Mouse (Mus musculus): ENCODE measurements around the gene Gse1.

GRCm38 (mm10) chr8:120297000-120297399 is 68.7 kb downstream of the Gse1 start:
- TF ChIP-seq ZNF384 (IDR thresholded peaks at IDR 0.05; ENCODE audit: low read depth, low read length) (no peak), HCFC1 (IDR thresholded peaks at IDR 0.05; ENCODE audit: borderline replicate concordance, insufficient read depth, low read length) (no peak), ZC3H11A (IDR thresholded peaks at IDR 0.05; ENCODE audit: borderline replicate concordance, low read depth, low read length) (no peak)
